Mouse (Mus musculus) embryonic stem cell, embryonic (primary cell): ENCODE results near the gene Tnik.

ENCODE experiments used
- CTCF ChIA-PET, 4 experiments: fragments of 300-600 bp in 2 of 4; fragments of 350-600 bp in 2 of 4; sonication (Branson Sonifier 250); formaldehyde crosslinking; loops; one replicate each; lab custom pipeline; 2022; ENCODE audit warnings: inconsistent platforms in 2 of 4; lab: Charles Lee
- POLR2A ChIA-PET, 4 experiments: fragments of 300-600 bp in 2 of 4; fragments of 350-600 bp in 2 of 4; sonication (Branson Sonifier 250); formaldehyde crosslinking; loops; one replicate each; lab custom pipeline; 2022; ENCODE audit warnings: antibody characterized with exemption in 4 of 4, inconsistent platforms in 1 of 4; lab: Charles Lee

The Tnik gene

GRCm38 (mm10) chr3:28578950-28579615 is 316.1 kb downstream of the Tnik start:
- ChIA-PET CTCF (no interaction called here), POLR2A (no interaction called here)

GRCm38 (mm10) chr3:28585750-28586465 is 322.9 kb downstream of the Tnik start:
- ChIA-PET POLR2A (interaction anchor here in 2 of 4 experiments (0.5 to 0.8 kb wide), 3 partner anchors 41 to 1128 kb away, joined by 3 to 4 read pairs (median 3); no protein-coding TSS in a partner anchor), CTCF (no interaction called here)

GRCm38 (mm10) chr3:28587808-28588207 is 324.8 kb downstream of the Tnik start:
- ChIA-PET CTCF (no interaction called here), POLR2A (no interaction called here)

GRCm38 (mm10) chr3:28591345-28591744 is 328.3 kb downstream of the Tnik start:
- POLR2A ChIA-PET, result no interaction called here
- CTCF ChIA-PET, result no interaction called here

GRCm38 (mm10) chr3:28593922-28594321 is 330.9 kb downstream of the Tnik start:
- ChIA-PET CTCF (no interaction called here), POLR2A (no interaction called here)

- ChIA-PET CTCF (no interaction called here), POLR2A (no interaction called here)
Measured at GRCm38 (mm10) chr3:28599476-28599875, 336.5 kb downstream of the Tnik start.

- ChIA-PET POLR2A (no interaction called here), CTCF (interaction anchor here in 1 of 4 experiments (0.5 kb wide), 1 partner anchor 343 kb away, joined by 4 read pairs; no protein-coding TSS in a partner anchor)
Measured at GRCm38 (mm10) chr3:28606741-28607140, 343.7 kb downstream of the Tnik start.

GRCm38 (mm10) chr3:28612330-28612729 is 349.3 kb downstream of the Tnik start:
- ChIA-PET POLR2A (no interaction called here), CTCF (no interaction called here)

GRCm38 (mm10) chr3:28616386-28616785 is 353.4 kb downstream of the Tnik start:
- ChIA-PET POLR2A (interaction anchor here in 1 of 4 experiments (1.3 kb wide), 1 partner anchor 10 kb away, joined by 5 read pairs; no protein-coding TSS in a partner anchor), CTCF (no interaction called here)

- CTCF ChIA-PET, result no interaction called here
- POLR2A ChIA-PET, result interaction anchor here in 2 of 4 experiments (1.2 to 1.3 kb wide), 2 partner anchors 10 kb away, joined by 4 to 5 read pairs; no protein-coding TSS in a partner anchor
Measured at GRCm38 (mm10) chr3:28617008-28617627, 354.1 kb downstream of the Tnik start.

- ChIA-PET CTCF (no interaction called here), POLR2A (no interaction called here)
Measured at GRCm38 (mm10) chr3:28621792-28622191, 358.8 kb downstream of the Tnik start.

GRCm38 (mm10) chr3:28626816-28627215 is 363.8 kb downstream of the Tnik start:
- POLR2A ChIA-PET, result interaction anchor here in 2 of 4 experiments (0.9 to 1.6 kb wide), 9 partner anchors 8 to 216 kb away, joined by 3 to 7 read pairs (median 3); partner anchors contain the start of gene Rpl22l1 (in 1 of the 2)
- CTCF ChIA-PET, result interaction anchor here in 1 of 4 experiments (0.9 kb wide), 1 partner anchor 10 kb away, joined by 4 read pairs; no protein-coding TSS in a partner anchor

- CTCF ChIA-PET, result interaction anchor here in 1 of 4 experiments (1.5 kb wide), 1 partner anchor 10 kb away, joined by 4 read pairs; no protein-coding TSS in a partner anchor
- POLR2A ChIA-PET, result interaction anchor here in 2 of 4 experiments (1.3 to 2.7 kb wide), 4 partner anchors 8 to 16 kb away, joined by 3 to 7 read pairs (median 4); no protein-coding TSS in a partner anchor
Measured at GRCm38 (mm10) chr3:28636778-28637177, 373.8 kb downstream of the Tnik start.

GRCm38 (mm10) chr3:28638957-28639356 is 375.9 kb downstream of the Tnik start:
- ChIA-PET CTCF (no interaction called here), POLR2A (no interaction called here)

- CTCF ChIA-PET, result interaction anchor here in 1 of 4 experiments (1.0 kb wide), 1 partner anchor 103 kb away, joined by 3 read pairs; no protein-coding TSS in a partner anchor
- POLR2A ChIA-PET, result interaction anchor here in 1 of 4 experiments (1.0 kb wide), 1 partner anchor 16 kb away, joined by 3 read pairs; no protein-coding TSS in a partner anchor
Measured at GRCm38 (mm10) chr3:28643252-28643947, 380.4 kb downstream of the Tnik start.

GRCm38 (mm10) chr3:28652574-28652973 is 389.6 kb downstream of the Tnik start:
- ChIA-PET POLR2A (interaction anchor here in 3 of 4 experiments (1.0 to 1.3 kb wide), 3 partner anchors 16 to 19 kb away, joined by 3 read pairs; no protein-coding TSS in a partner anchor), CTCF (interaction anchor here in 3 of 4 experiments (0.5 to 1.2 kb wide), 5 partner anchors 70 to 504 kb away, joined by 3 to 5 read pairs (median 3); no protein-coding TSS in a partner anchor)

- POLR2A ChIA-PET, result interaction anchor here in 2 of 4 experiments (1.0 to 1.2 kb wide), 2 partner anchors 17 to 19 kb away, joined by 3 read pairs; no protein-coding TSS in a partner anchor
- CTCF ChIA-PET, result interaction anchor here in 2 of 4 experiments (0.6 to 1.2 kb wide), 4 partner anchors 69 to 429 kb away, joined by 3 to 5 read pairs (median 4); no protein-coding TSS in a partner anchor
Measured at GRCm38 (mm10) chr3:28653043-28653442, 390.0 kb downstream of the Tnik start.

GRCm38 (mm10) chr3:28654740-28655139 is 391.7 kb downstream of the Tnik start:
- POLR2A ChIA-PET, result no interaction called here
- CTCF ChIA-PET, result no interaction called here
